Mouse (Mus musculus) spleen, adult 2 months (tissue): Measurements from ENCODE around the gene Bax. TPM values are rescaled to one million over a fixed set of nuclear protein-coding genes. Genes with fewer than 3 reads are reported as not detected.

Experiments
- DNase-seq, 2 experiments: peaks; one replicate each; pipeline versions ENCODE4 v3.0.0 to v3.0.0-alpha.2; 2012 to 2021; ENCODE audit warnings: low spot score in 2 of 2, low read depth in 1 of 2
- H3K27ac ChIP-seq: fragments of 200-500 bp; 2 replicates; pipeline ENCODE4 v1.5.1; 2012; ENCODE audit warnings: low read length, inconsistent platforms; ENCODE audit not compliant: insufficient read depth
- H3K27me3 ChIP-seq: fragments of 200-500 bp; 2 replicates; pipeline ENCODE4 v1.6.1; 2012; ENCODE audit warnings: mild to moderate bottlenecking, moderate library complexity, low read length, inconsistent platforms; ENCODE audit not compliant: control insufficient read depth, insufficient read depth
- H3K36me3 ChIP-seq: fragments of 200-500 bp; 2 replicates; pipeline ENCODE4 v1.6.1; 2012; ENCODE audit warnings: mild to moderate bottlenecking, low read length, inconsistent platforms; ENCODE audit not compliant: control insufficient read depth, insufficient read depth
- H3K4me1 ChIP-seq: fragments of 200-500 bp; 2 replicates; pipeline ENCODE4 v1.6.1; 2011; ENCODE audit warnings: inconsistent platforms; ENCODE audit not compliant: control insufficient read depth, insufficient read depth, insufficient read length
- H3K4me3 ChIP-seq: fragments of 200-500 bp; 2 replicates; pipeline ENCODE4 v1.5.1; 2011; ENCODE audit warnings: mild to moderate bottlenecking, inconsistent platforms; ENCODE audit not compliant: insufficient read depth, insufficient read length; ENCODE audit errors: extremely low read depth
- CTCF ChIP-seq: fragments of 200-500 bp; IDR thresholded peaks from 2 replicates; pipeline ENCODE4 v1.5.1; 2011; ENCODE audit warnings: mild to moderate bottlenecking, inconsistent platforms; ENCODE audit not compliant: insufficient read depth, insufficient read length, insufficient replicate concordance; ENCODE audit errors: extremely low read depth
- POLR2A ChIP-seq: fragments of 200-500 bp; IDR thresholded peaks from 2 replicates; pipeline ENCODE4 v1.6.1; 2011; ENCODE audit warnings: low read depth, low read length, inconsistent platforms
- WGBS: fragments of 180-500 bp; shearing (Covaris S2); methylation state at CpG from one replicate; pipeline ENCODE4 v1.1.7; 2018; 5-methylcytosine and 5-hydroxymethylcytosine counted together
- polyA plus RNA-seq: library from polyadenylated mRNA; depleted of rRNA; stranded (reverse); fragments of >200 nt; gene quantifications from 2 replicates; pipeline ENCODE4 v1.2.3, GENCODE M21; 2012; rRNA removed

Bax gene
- polyA plus RNA-seq, 1 experiment: 129 TPM

DNA sequence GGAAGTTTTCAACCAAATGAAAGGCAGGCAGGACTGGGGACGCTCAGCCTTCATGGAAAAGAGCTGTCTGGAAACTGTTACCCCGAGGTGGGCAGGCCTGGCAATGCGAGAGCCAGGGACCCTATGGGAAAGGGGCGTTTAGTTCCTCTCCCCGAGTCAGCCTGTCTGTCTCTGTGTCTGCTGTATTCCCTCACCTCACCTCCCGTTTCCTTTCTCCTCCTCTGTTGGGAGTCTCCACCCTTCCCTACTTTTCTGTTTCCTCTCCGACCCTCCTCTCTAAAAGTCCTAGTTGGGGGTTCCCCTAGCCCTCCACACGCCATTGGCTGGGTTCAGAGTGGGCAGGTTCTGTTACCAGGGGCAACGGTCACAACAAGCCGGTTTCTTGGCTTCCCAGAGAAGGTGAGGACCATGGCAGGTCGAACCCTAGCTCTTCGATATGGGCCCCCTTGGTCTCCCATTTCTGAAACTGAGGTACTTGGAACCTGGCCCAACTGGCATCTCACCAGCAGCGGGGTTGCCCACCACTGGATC is 48.7 kb downstream of the Bax start:
- Histone ChIP-seq H3K4me1 (peaks cover 9% of the 10 kb centered on the region), H3K27ac (no peak overlapping the region), H3K36me3 (peaks cover 22% of the 10 kb centered on the region), H3K4me3 (no peak overlapping the region), H3K27me3 (peaks cover 28% of the 10 kb centered on the region)
- DNase-seq: no peak
- WGBS: 15% methylated on average over 13 of the region's 13 CpGs
- TF ChIP-seq CTCF (no peak), POLR2A (no peak)

DNA sequence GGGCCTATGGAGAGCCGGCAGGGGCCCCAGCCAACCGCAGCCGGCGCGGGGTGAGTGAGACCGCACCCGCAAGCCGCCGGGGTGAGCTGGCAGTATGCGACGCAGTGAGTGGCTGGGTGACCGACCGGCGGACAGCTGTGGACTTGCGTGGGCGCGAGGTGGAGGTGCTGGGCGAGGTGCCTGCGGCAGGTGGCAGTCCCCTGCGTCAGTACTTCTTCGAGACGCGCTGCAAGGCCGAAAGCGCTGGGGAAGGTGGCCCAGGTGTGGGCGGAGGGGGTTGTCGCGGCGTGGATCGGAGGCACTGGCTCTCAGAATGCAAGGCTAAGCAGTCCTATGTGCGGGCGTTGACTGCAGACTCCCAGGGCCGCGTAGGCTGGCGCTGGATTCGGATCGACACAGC is 51.1 kb downstream of the Bax start:
- peaks cover 28% of the 10 kb centered on the region for H3K27me3 ChIP-seq
- no peak for DNase-seq
- no peaks in the 10 kb centered on the region for H3K36me3 ChIP-seq
- WGBS: 9% methylated on average over 37 of the region's 37 CpGs
- no peak overlapping the region for H3K27ac ChIP-seq
- H3K4me3 ChIP-seq: no peak overlapping the region; the same call in 1 of the 2 replicates
- no peak for TF ChIP-seq CTCF
- TF ChIP-seq POLR2A: no peak
- peaks cover 9% of the 10 kb centered on the region for H3K4me1 ChIP-seq

DNA sequence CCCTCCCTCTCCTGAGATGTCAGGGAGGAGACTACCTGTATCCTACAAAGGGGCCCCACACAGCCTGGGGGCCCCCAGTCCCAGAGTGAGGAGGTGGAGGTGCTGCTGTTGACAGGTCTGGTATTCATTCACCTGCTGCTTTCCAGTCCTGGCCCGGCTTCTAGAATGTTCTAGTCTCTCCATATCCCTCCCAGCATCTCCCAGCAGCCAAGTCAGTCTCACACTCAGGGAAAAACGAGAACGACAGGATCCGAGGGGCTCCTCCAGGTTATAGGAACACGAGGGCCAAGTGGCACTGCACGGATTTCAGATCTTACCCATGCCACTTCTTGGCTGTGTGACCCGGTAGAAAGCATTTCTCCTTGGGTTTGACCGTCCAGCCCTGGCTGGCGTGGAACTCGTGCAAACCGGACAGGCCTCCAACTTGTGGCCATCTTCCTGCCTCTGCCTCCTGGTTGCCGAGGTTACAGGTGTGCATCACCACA is 51.9 kb downstream of the Bax start:
- TF ChIP-seq POLR2A (no peak), CTCF (no peak)
- H3K36me3 ChIP-seq: no peaks in the 10 kb centered on the region
- no peak for DNase-seq
- H3K4me1 ChIP-seq: peaks cover 9% of the 10 kb centered on the region
- 23% methylated on average over 12 of the region's 12 CpGs for WGBS
- H3K27ac ChIP-seq: no peak overlapping the region
- H3K27me3 ChIP-seq: peaks cover 28% of the 10 kb centered on the region
- no peak overlapping the region for H3K4me3 ChIP-seq

DNA sequence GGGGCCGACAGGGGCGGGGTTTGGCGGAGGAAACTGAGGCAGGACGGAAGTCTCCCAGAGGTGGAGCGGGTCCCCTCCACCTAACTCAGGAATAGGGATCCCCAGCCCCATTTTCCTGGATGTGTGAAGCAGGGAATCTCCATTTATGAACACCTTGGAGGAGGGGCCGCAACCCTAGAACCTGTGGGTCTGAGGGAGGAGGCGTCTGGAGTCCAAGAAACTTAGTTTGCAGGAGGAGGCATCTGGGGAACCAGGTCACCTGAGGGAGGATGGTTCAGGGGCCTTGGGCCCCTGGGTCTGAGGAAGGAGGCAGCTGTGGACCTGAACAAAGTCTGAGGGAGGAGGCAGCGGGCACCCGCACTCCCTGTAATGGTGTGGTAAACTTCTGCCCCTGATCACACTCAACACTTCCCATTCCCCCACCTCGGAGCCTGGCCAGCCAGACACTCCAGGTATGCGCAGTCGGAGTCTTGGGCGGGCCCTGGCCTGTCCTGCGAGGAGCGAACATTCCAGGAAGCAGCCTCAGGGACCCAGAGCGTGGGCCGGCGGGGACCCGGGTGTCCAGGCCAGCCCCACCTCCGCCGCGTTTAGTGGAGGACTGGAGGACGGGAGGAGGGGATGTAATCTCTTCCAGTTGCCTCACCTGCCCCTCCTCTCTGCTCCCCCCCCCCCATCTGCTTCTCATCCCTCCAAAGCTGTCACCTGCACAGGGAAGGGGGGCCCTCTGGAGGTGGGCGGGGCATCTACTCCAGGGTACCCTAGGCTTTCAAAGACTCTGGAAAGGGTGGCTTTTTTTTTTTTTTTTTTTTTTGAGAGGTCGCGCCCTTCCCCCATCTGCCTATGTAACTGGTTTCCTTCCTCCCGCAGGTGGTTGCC is 52.6 kb downstream of the Bax start:
- Histone ChIP-seq H3K27me3 (peaks cover 28% of the 10 kb centered on the region), H3K27ac (no peak overlapping the region), H3K4me3 (no peak overlapping the region; the same call in 1 of the 2 replicates), H3K36me3 (no peaks in the 10 kb centered on the region), H3K4me1 (peaks cover 9% of the 10 kb centered on the region)
- WGBS: 3% methylated on average over 26 of the region's 27 CpGs
- no peak for DNase-seq
- TF ChIP-seq CTCF: no peak
- TF ChIP-seq POLR2A: no peak

DNA sequence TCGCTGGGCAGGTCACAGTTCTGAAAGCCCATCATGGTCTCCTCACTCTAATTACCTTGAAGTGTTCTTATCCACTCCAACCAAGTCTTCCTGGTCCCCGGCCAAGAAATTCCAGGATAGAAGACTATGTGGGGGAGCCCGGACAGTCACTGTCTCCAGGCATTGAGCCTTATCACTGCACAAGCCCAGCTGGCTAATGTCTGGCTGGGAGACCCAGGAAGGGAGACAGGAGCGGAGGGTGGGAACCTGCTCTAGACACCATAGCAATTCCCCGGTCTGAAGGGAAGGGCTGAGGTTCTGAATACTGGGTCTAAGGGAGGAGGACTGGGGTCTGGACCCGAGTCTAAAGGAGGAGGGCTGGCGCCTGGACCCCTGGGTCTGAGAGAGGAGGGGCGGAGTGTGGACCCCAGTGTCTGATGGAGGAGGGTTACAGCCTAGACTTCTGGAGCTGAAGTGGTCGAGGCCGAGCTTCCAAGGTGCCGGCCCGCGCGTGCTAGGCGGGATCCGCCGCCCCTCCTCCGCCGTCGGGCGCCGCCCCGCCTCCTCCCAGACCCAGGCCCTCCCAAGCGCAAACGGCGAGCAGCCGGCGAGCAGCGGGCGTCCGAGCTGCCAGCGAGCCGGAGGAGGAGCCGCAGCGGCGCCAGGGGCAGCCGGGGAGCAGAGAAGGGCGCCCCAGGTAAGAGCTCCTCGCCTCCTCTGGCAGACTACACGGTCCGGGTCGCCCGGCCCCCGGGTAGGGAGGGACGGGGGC is 53.4 kb downstream of the Bax start, which contains the start of gene Ntf5:
Ntf5 (plus strand) TSS at position 583 of the 751 bp plus-strand sequence.
- Histone ChIP-seq H3K27ac (no peak within 1 kb of the TSS), H3K4me1 (peaks cover 9% of the 10 kb centered on the region), H3K36me3 (no peaks in the 10 kb centered on the region), H3K27me3 (peaks cover 28% of the 10 kb centered on the region), H3K4me3 (peak within 1 kb of the TSS; percentile 15; the same call in 1 of the 2 replicates)
- DNase-seq: no peak
- TF ChIP-seq CTCF: no peak
- no peak for TF ChIP-seq POLR2A
- WGBS: 8% methylated on average over 44 of the region's 45 CpGs

DNA sequence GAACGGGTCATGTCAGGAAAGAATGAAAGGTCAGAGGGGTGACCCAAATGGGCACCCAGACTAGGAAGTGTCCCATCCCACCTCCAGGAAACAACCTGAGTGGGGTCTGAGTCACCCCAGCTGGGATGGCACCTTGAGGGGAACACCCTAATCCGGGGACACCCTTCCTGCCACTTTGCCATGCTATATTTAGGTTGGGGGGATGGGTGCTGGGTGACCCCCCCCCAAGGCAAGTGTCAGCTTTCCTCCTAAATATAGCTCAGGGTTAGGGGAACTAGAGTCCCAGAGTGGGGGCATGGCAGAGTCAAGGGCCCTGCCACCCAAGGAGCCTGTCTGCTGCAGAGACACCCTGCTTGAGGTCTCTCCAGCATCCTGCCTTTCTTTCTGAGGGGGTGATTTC is 54.3 kb downstream of the Bax start:
- Histone ChIP-seq H3K4me1 (peaks cover 9% of the 10 kb centered on the region), H3K36me3 (no peaks in the 10 kb centered on the region), H3K27me3 (peaks cover 25% of the 10 kb centered on the region), H3K27ac (no peak overlapping the region), H3K4me3 (no peak overlapping the region)
- DNase-seq: no peak
- no peak for TF ChIP-seq POLR2A
- 65% methylated on average over 2 of the region's 2 CpGs for WGBS

Other genes with a start within 250 kb of the Bax start
- 1,116 and 1,582 TPM in 2 replicates for gene Cd37, start 227.8 kb downstream of the Bax start, polyA plus RNA-seq
- not detected in 2 replicates for gene Slc6a16, start 225.8 kb downstream of the Bax start, polyA plus RNA-seq
- 0.27 and 0.43 TPM in 2 replicates for gene Slc6a21, start 189.4 kb downstream of the Bax start, polyA plus RNA-seq
- gene Trpm4, start 133.1 kb downstream of the Bax start, polyA plus RNA-seq: 7.9 and 10.0 TPM in 2 replicates
- 0.04 and 0.09 TPM in 2 replicates for gene Hrc, start 131.6 kb downstream of the Bax start, polyA plus RNA-seq
- 0.22 and 0.27 TPM in 2 replicates for gene Ppfia3, start 99.9 kb downstream of the Bax start, polyA plus RNA-seq
- 0.90 and 2.1 TPM in 2 replicates for gene Lin7b, start 96.3 kb downstream of the Bax start, polyA plus RNA-seq
- 273 and 277 TPM in 2 replicates for gene Snrnp70, start 71.2 kb downstream of the Bax start, polyA plus RNA-seq
- gene Kcna7, start 61.2 kb downstream of the Bax start, polyA plus RNA-seq: 0.04 and 0.05 TPM in 2 replicates
- 0.12 and 0.33 TPM in 2 replicates for gene Ntf5, start 53.2 kb downstream of the Bax start, polyA plus RNA-seq
- not detected in 2 replicates for gene Lhb, start 46.1 kb downstream of the Bax start, polyA plus RNA-seq
- gene Gys1, start 32.1 kb downstream of the Bax start, polyA plus RNA-seq: 12.4 and 14.4 TPM in 2 replicates
- 55.3 and 56.0 TPM in 2 replicates for gene Ruvbl2, start 28.8 kb downstream of the Bax start, polyA plus RNA-seq
- 2,804 and 3,579 TPM in 2 replicates for gene Ftl1, start 7.0 kb downstream of the Bax start, polyA plus RNA-seq
- gene Tulp2, start 15.0 kb upstream of the Bax start, polyA plus RNA-seq: 0.04 and 0.49 TPM in 2 replicates
- gene Gm45808, start 19.9 kb upstream of the Bax start, polyA plus RNA-seq: 0.13 TPM in 1 of 2 replicates, not detected in the other
- gene Dhdh, start 21.9 kb upstream of the Bax start, polyA plus RNA-seq: 1.5 and 1.6 TPM in 2 replicates
- 171 and 188 TPM in 2 replicates for gene Nucb1, start 43.5 kb upstream of the Bax start, polyA plus RNA-seq
- gene Ppp1r15a, start 59.4 kb upstream of the Bax start, polyA plus RNA-seq: 99.5 and 119 TPM in 2 replicates
- gene Plekha4, start 59.4 kb upstream of the Bax start, polyA plus RNA-seq: 6.5 and 7.2 TPM in 2 replicates
- gene Hsd17b14, start 88.0 kb upstream of the Bax start, polyA plus RNA-seq: 1.7 TPM in 2 replicates
- gene Bcat2, start 103.3 kb upstream of the Bax start, polyA plus RNA-seq: 50.8 and 55.6 TPM in 2 replicates
- gene Fgf21, start 148.6 kb upstream of the Bax start, polyA plus RNA-seq: 0.90 and 2.8 TPM in 2 replicates
- 0.71 and 1.1 TPM in 2 replicates for gene Fut1, start 150.4 kb upstream of the Bax start, polyA plus RNA-seq
- gene Izumo1, start 154.9 kb upstream of the Bax start, polyA plus RNA-seq: 0.46 and 0.63 TPM in 2 replicates
- gene Rasip1, start 160.6 kb upstream of the Bax start, polyA plus RNA-seq: 18.8 and 20.1 TPM in 2 replicates
- gene Mamstr, start 173.1 kb upstream of the Bax start, polyA plus RNA-seq: 2.5 and 2.7 TPM in 2 replicates
- gene Fut2, start 199.5 kb upstream of the Bax start, polyA plus RNA-seq: 0.04 TPM in 1 of 2 replicates, not detected in the other
- gene Ntn5, start 217.1 kb upstream of the Bax start, polyA plus RNA-seq: 2.2 and 5.1 TPM in 2 replicates
- 0.68 and 1.5 TPM in 2 replicates for gene Sec1, start 227.5 kb upstream of the Bax start, polyA plus RNA-seq
- gene Car11, start 232.9 kb upstream of the Bax start, polyA plus RNA-seq: 2.4 and 4.6 TPM in 2 replicates
- 20.0 and 30.1 TPM in 2 replicates for gene Dbp, start 238.2 kb upstream of the Bax start, polyA plus RNA-seq
- 1,792 and 2,504 TPM in 2 replicates for gene Rpl18, start 248.6 kb upstream of the Bax start, polyA plus RNA-seq